In genomic region chr4:126810566-126810965, GRCm38 (mm10) we compare ENCODE assay signal across 21 mouse cellular contexts. TPM values are rescaled to one million over a fixed set of nuclear protein-coding genes. Genes with fewer than 3 reads are reported as not detected.
DNase-seq lines count a peak whose midpoint lies in the region; ATAC-seq lines count a peak whose summit lies in the region.
"Had no signal": no experiment of that assay in that cellular context is flagged by ENCODE, and none has a peak within 500 bp of the region (broad histone marks: within the 10 kb centered on the region; RNA-seq: fewer than 3 reads in every experiment).

No protein-coding gene starts in this region.

- no peak overlapping the region for H3K27ac ChIP-seq in heart, embryonic 10.5 days
- no peak overlapping the region for H3K27ac ChIP-seq in heart, embryonic 12.5 days (ENCODE audit: poor library complexity, severe bottlenecking)
- H3K27ac ChIP-seq in hindbrain, embryonic 12.5 days = no peak overlapping the region
- H3K27ac ChIP-seq: embryonic facial prominence, embryonic 10.5 days; embryonic facial prominence, embryonic 12.5 days; forebrain, embryonic 13.5 days; forebrain, embryonic 15.5 days had no signal

- H3K9ac ChIP-seq in heart, embryonic 12.5 days = no peak overlapping the region
- no peak overlapping the region for H3K9ac ChIP-seq in hindbrain, embryonic 12.5 days
- H3K9ac ChIP-seq: embryonic facial prominence, embryonic 12.5 days; forebrain, embryonic 13.5 days; forebrain, embryonic 15.5 days; forebrain, postnatal 0 days had no signal

- peaks cover 20% of the 10 kb centered on the region; the same call in 1 of the 2 replicates for H3K36me3 ChIP-seq in heart, embryonic 10.5 days
- peaks cover 22% of the 10 kb centered on the region for H3K36me3 ChIP-seq in heart, embryonic 12.5 days
- peaks cover 18% of the 10 kb centered on the region for H3K36me3 ChIP-seq in hindbrain, embryonic 12.5 days

- no peak for ATAC-seq in heart, embryonic 12.5 days (ENCODE audit: insufficient number of reproducible peaks, low FRiP score)
- ATAC-seq in hindbrain, embryonic 12.5 days (ENCODE audit: low FRiP score) = no peak
- ATAC-seq: activated CD4-positive, CD25-positive, alpha-beta regulatory T cell, adult 4 months; forebrain, embryonic 13.5 days; forebrain, embryonic 15.5 days; forebrain, postnatal 0 days; Patski had no signal

- H3K4me3 ChIP-seq in heart, embryonic 10.5 days = no peak overlapping the region
- H3K4me3 ChIP-seq in heart, embryonic 12.5 days = no peak overlapping the region
- H3K4me3 ChIP-seq in hindbrain, embryonic 12.5 days = no peak overlapping the region
- H3K4me3 ChIP-seq: embryonic facial prominence, embryonic 10.5 days; embryonic facial prominence, embryonic 12.5 days; forebrain, embryonic 13.5 days; forebrain, embryonic 15.5 days had no signal

- H3K9me3 ChIP-seq in heart, embryonic 10.5 days = no peaks in the 10 kb centered on the region
- H3K9me3 ChIP-seq in heart, embryonic 12.5 days (replicated peaks) = no peaks in the 10 kb centered on the region
- no peaks in the 10 kb centered on the region for H3K9me3 ChIP-seq in hindbrain, embryonic 12.5 days (replicated peaks)
- H3K9me3 ChIP-seq: embryonic facial prominence, embryonic 10.5 days; embryonic facial prominence, embryonic 12.5 days; forebrain, embryonic 13.5 days; forebrain, embryonic 15.5 days; G1E had no signal

- no peak overlapping the region for H3K4me2 ChIP-seq in heart, embryonic 12.5 days
- H3K4me2 ChIP-seq in hindbrain, embryonic 12.5 days (replicated peaks) = no peak overlapping the region
- H3K4me2 ChIP-seq: embryonic facial prominence, embryonic 12.5 days; forebrain, embryonic 13.5 days; forebrain, embryonic 15.5 days had no signal

- no peaks in the 10 kb centered on the region for H3K27me3 ChIP-seq in heart, embryonic 10.5 days (ENCODE audit: insufficient read depth, poor library complexity, severe bottlenecking)
- H3K27me3 ChIP-seq in heart, embryonic 12.5 days (replicated peaks) = no peaks in the 10 kb centered on the region
- no peaks in the 10 kb centered on the region for H3K27me3 ChIP-seq in hindbrain, embryonic 12.5 days
- H3K27me3 ChIP-seq: embryonic facial prominence, embryonic 12.5 days; forebrain, embryonic 13.5 days; forebrain, embryonic 15.5 days; Patski had no signal

- peak; percentile 24 for DNase-seq in heart, embryonic 10.5 days (ENCODE audit: low spot score)
- peak; percentile 30 for DNase-seq in R1 (ENCODE audit: low read depth, low spot score)
- DNase-seq in kidney, postnatal 4 days = no peak
- DNase-seq: adrenal gland, adult 8-10 months; adrenal gland, postnatal 14 days; adrenal gland, postnatal 36 days; cerebellum, adult 11-12 months; cerebellum, adult 2 months; cerebellum, adult 9-10 months; cerebellum, postnatal 10 days; cerebellum, postnatal 25 days; forebrain, postnatal 0 days had no signal

- peaks cover 4% of the 10 kb centered on the region; the same call in 1 of the 2 replicates for H3K4me1 ChIP-seq in heart, embryonic 10.5 days
- peaks cover 9% of the 10 kb centered on the region for H3K4me1 ChIP-seq in heart, embryonic 12.5 days (replicated peaks)
- peaks cover 5% of the 10 kb centered on the region; the same call in 1 of the 2 replicates for H3K4me1 ChIP-seq in hindbrain, embryonic 12.5 days
- H3K4me1 ChIP-seq: embryonic facial prominence, embryonic 10.5 days; forebrain, embryonic 13.5 days; forebrain, embryonic 15.5 days had no signal

- 87% methylated on average over 3 of the region's 3 CpGs for WGBS in heart, embryonic 10.5 days
- 86% methylated on average over 3 of the region's 3 CpGs for WGBS in heart, embryonic 12.5 days
- 96% methylated on average over 3 of the region's 3 CpGs for WGBS in hindbrain, embryonic 12.5 days

RNA-seq across cellular contexts. Expression of gene AU040320, which starts 57.2 kb away (rescaled TPM):
- polyA plus RNA-seq in heart, embryonic 10.5 days (2016; fragmentation: Nextera tagmentation; extraction: Ambion mirVana) = 19.8 and 30.4 TPM in 2 replicates
- polyA plus RNA-seq in heart, embryonic 12.5 days (2016; fragmentation: Nextera tagmentation; extraction: Ambion mirVana) = 28.1 and 29.8 TPM in 2 replicates
- polyA plus RNA-seq in hindbrain, embryonic 12.5 days (2016; fragmentation: Nextera tagmentation; extraction: Ambion mirVana) = 35.3 and 38.6 TPM in 2 replicates

RNA-seq across cellular contexts. Expression of gene Ncdn, which starts 57.3 kb away (rescaled TPM):
- 27.0 and 31.6 TPM in 2 replicates for polyA plus RNA-seq in heart, embryonic 10.5 days (2016; fragmentation: Nextera tagmentation; extraction: Ambion mirVana)
- polyA plus RNA-seq in heart, embryonic 12.5 days (2016; fragmentation: Nextera tagmentation; extraction: Ambion mirVana) = 31.3 and 32.4 TPM in 2 replicates
- polyA plus RNA-seq in hindbrain, embryonic 12.5 days (2016; fragmentation: Nextera tagmentation; extraction: Ambion mirVana) = 54.3 and 62.6 TPM in 2 replicates

Comparison
In these comparisons a context has a peak if more than half of its experiments do, and no peak if none do; other contexts are left out.
1. DNase-seq: peak in heart, embryonic 10.5 days (single experiment) and R1 (single experiment); none in kidney, postnatal 4 days (0 of 2).